ENCODE assay signal across 11 mouse cellular contexts in genomic region chr15:79805246-79805645, GRCm38 (mm10). TPM values are rescaled to one million over a fixed set of nuclear protein-coding genes. Genes with fewer than 3 reads are reported as not detected.
A peak's percentile ranks its signal among the peaks of the same experiment; 100 is the strongest.
DNase-seq lines count a peak whose midpoint lies in the region; ATAC-seq and TF ChIP-seq lines count a peak whose summit lies in the region.
"Had no signal": no experiment of that assay in that cellular context is flagged by ENCODE, and none has a peak within 500 bp of the region (broad histone marks: within the 10 kb centered on the region; RNA-seq: fewer than 3 reads in every experiment).

No protein-coding gene starts in this region.

- H3K4me3 ChIP-seq in neural tube, embryonic 11.5 days (ENCODE audit: low read depth, low read length) = peak overlapping the region; percentile 53; the same call in 1 of the 2 replicates
- H3K4me3 ChIP-seq in limb, embryonic 14.5 days (replicated peaks; ENCODE audit: low read length) = peak overlapping the region; percentile 59

- ATAC-seq in neural tube, embryonic 11.5 days (ENCODE audit: insufficient read depth, low FRiP score, low TSS enrichment) = no peak
- no peak for ATAC-seq in limb, embryonic 14.5 days (ENCODE audit: low FRiP score, low read depth)
- ATAC-seq: liver, postnatal 0 days had no signal

- TF ChIP-seq POLR2A in limb, embryonic 14.5 days (IDR thresholded peaks at IDR 0.05; ENCODE audit: borderline replicate concordance, extremely low read depth, insufficient read depth, insufficient read length) = no peak

- WGBS in neural tube, embryonic 11.5 days = 32% methylated on average over 8 of the region's 8 CpGs
- 18% methylated on average over 8 of the region's 8 CpGs for WGBS in limb, embryonic 14.5 days

- H3K9me3 ChIP-seq in neural tube, embryonic 11.5 days (ENCODE audit: control insufficient read depth, low read length) = no peaks in the 10 kb centered on the region
- no peaks in the 10 kb centered on the region for H3K9me3 ChIP-seq in limb, embryonic 14.5 days (ENCODE audit: control insufficient read depth, low read length)

- H3K4me2 ChIP-seq in neural tube, embryonic 11.5 days (ENCODE audit: low read depth) = peak overlapping the region; percentile 59; the same call in 1 of the 2 replicates
- H3K4me2 ChIP-seq in limb, embryonic 14.5 days (replicated peaks; ENCODE audit: low read depth, low read length, severe bottlenecking) = peak overlapping the region; percentile 81

- intact Hi-C loops in heart, postnatal 10 days (cut with DNase I) = no loop called here

- H3K4me1 ChIP-seq in neural tube, embryonic 11.5 days (ENCODE audit: control insufficient read depth, insufficient read depth, low read length) = no peaks in the 10 kb centered on the region
- 0 out of 2 replicates have a peak, but pooled peaks cover 2% of the 10 kb centered on the region for H3K4me1 ChIP-seq in limb, embryonic 14.5 days (ENCODE audit: control insufficient read depth, insufficient read depth, low read length)

- H3K36me3 ChIP-seq in neural tube, embryonic 11.5 days (ENCODE audit: control insufficient read depth, insufficient read depth, low read length) = no peaks in the 10 kb centered on the region
- no peaks in the 10 kb centered on the region for H3K36me3 ChIP-seq in limb, embryonic 14.5 days (ENCODE audit: control insufficient read depth, insufficient read depth, low read length)

- H3K27me3 ChIP-seq in neural tube, embryonic 11.5 days (ENCODE audit: control insufficient read depth, insufficient read depth, low read length) = peaks cover 48% of the 10 kb centered on the region
- peaks cover 68% of the 10 kb centered on the region for H3K27me3 ChIP-seq in limb, embryonic 14.5 days (ENCODE audit: control insufficient read depth, insufficient read depth, low read length)

- no peak overlapping the region for H3K9ac ChIP-seq in neural tube, embryonic 11.5 days (ENCODE audit: low read length)
- no peak overlapping the region for H3K9ac ChIP-seq in limb, embryonic 14.5 days (ENCODE audit: low read depth, low read length, severe bottlenecking)
- H3K9ac ChIP-seq: liver, postnatal 0 days had no signal

- peak; percentile 83 for DNase-seq in heart, adult 11 months
- no peak for DNase-seq in heart, postnatal 10 days
- no peak for DNase-seq in neural tube, embryonic 11.5 days (ENCODE audit: low spot score)
- no peak for DNase-seq in neural tube, embryonic 10.5 days (ENCODE audit: extremely low spot score, low spot score)
- DNase-seq in limb, embryonic 14.5 days (ENCODE audit: low spot score) = no peak
- no peak for DNase-seq in layer of hippocampus, adult 18-20 months (ENCODE audit: low spot score in 2 of 2)
- no peak for DNase-seq in kidney, adult 11 months
- no peak for DNase-seq in retina, postnatal 1 day

- no peak overlapping the region for H3K27ac ChIP-seq in neural tube, embryonic 11.5 days (ENCODE audit: low read depth, low read length)
- no peak overlapping the region for H3K27ac ChIP-seq in limb, embryonic 14.5 days (replicated peaks; ENCODE audit: low read depth, low read length)
- H3K27ac ChIP-seq: kidney, postnatal 0 days had no signal

RNA-seq across cellular contexts. Expression of gene Nptxr, which starts 0.7 kb away (rescaled TPM):
- total RNA-seq in heart, postnatal 10 days (2021) = 1 to 10 TPM; 3.8 to 4.1 TPM
- 1.5 and 2.0 TPM in 2 replicates for polyA plus RNA-seq in neural tube, embryonic 11.5 days (2014; fragmentation: Nextera tagmentation; extraction: Ambion mirVana)
- polyA plus RNA-seq in limb, embryonic 14.5 days (2012; rRNA removed) = 9.3 and 11.3 TPM in 2 replicates
- 2.6 and 4.7 TPM in 2 replicates for polyA plus RNA-seq in limb, embryonic 14.5 days (2014; fragmentation: Nextera tagmentation; extraction: Ambion mirVana)
- total RNA-seq in layer of hippocampus, adult 18-20 months (2021) = 100 to 1,000 TPM; 714 to 740 TPM

RNA-seq across cellular contexts. Expression of gene Dnal4, which starts 27.6 kb away (rescaled TPM):
- total RNA-seq in heart, postnatal 10 days (2021) = 10 to 100 TPM; 20.2 to 22.9 TPM
- polyA plus RNA-seq in neural tube, embryonic 11.5 days (2014; fragmentation: Nextera tagmentation; extraction: Ambion mirVana) = 68.6 and 70.8 TPM in 2 replicates
- polyA plus RNA-seq in limb, embryonic 14.5 days (2012; rRNA removed) = 70.2 and 88.9 TPM in 2 replicates
- polyA plus RNA-seq in limb, embryonic 14.5 days (2014; fragmentation: Nextera tagmentation; extraction: Ambion mirVana) = 60.9 and 68.2 TPM in 2 replicates
- 10 to 100 TPM; 61.7 to 68.7 TPM for total RNA-seq in layer of hippocampus, adult 18-20 months (2021)

RNA-seq across cellular contexts. Expression of gene Npcd, which starts 28.8 kb away (rescaled TPM):
- total RNA-seq in heart, postnatal 10 days (2021) = 1 to 10 TPM in 1 of 2 experiments, under 1 TPM in 1; 0.74 to 1.8 TPM
- polyA plus RNA-seq in neural tube, embryonic 11.5 days (2014; fragmentation: Nextera tagmentation; extraction: Ambion mirVana) = not detected in 2 replicates
- polyA plus RNA-seq in limb, embryonic 14.5 days (2012; rRNA removed) = 1.7 TPM in 1 of 2 replicates, not detected in the other
- 0.50 and 0.99 TPM in 2 replicates for polyA plus RNA-seq in limb, embryonic 14.5 days (2014; fragmentation: Nextera tagmentation; extraction: Ambion mirVana)
- 10 to 100 TPM; 10.9 to 18.8 TPM for total RNA-seq in layer of hippocampus, adult 18-20 months (2021)
- total RNA-seq: neutrophil, adult 5-6 weeks had no signal
- polyA plus RNA-seq: liver, postnatal 0 days had no signal

RNA-seq across cellular contexts. Expression of gene Cbx6, which starts 29.2 kb away (rescaled TPM):
- total RNA-seq in heart, postnatal 10 days (2021) = 10 to 100 TPM; 40.7 to 48.7 TPM
- 17.3 and 18.0 TPM in 2 replicates for polyA plus RNA-seq in neural tube, embryonic 11.5 days (2014; fragmentation: Nextera tagmentation; extraction: Ambion mirVana)
- 83.4 and 95.0 TPM in 2 replicates for polyA plus RNA-seq in limb, embryonic 14.5 days (2012; rRNA removed)
- polyA plus RNA-seq in limb, embryonic 14.5 days (2014; fragmentation: Nextera tagmentation; extraction: Ambion mirVana) = 49.1 and 49.9 TPM in 2 replicates
- total RNA-seq in layer of hippocampus, adult 18-20 months (2021) = 100 to 1,000 TPM; 321 to 326 TPM

Comparison
In these comparisons a context has a peak if more than half of its experiments do, and no peak if none do; other contexts are left out.
1. RNA of gene Nptxr, which starts 0.7 kb away (total RNA-seq): 714 to 740 TPM in layer of hippocampus, adult 18-20 months; 3.8 to 4.1 TPM in heart, postnatal 10 days; every median in the first group is over 100 times any median in the second.
2. RNA of gene Npcd, which starts 28.8 kb away (total RNA-seq): 10.9 to 18.8 TPM in layer of hippocampus, adult 18-20 months; 0.74 to 1.8 TPM in heart, postnatal 10 days; every median in the first group is over 4 times any median in the second.